Mouse (Mus musculus): ENCODE measurements around the gene Rab2b. TPM values are rescaled to one million over a fixed set of nuclear protein-coding genes. Genes with fewer than 3 reads are reported as not detected.

The Rab2b gene
- total RNA-seq (2023): 16.2 TPM

GRCm38 (mm10) chr14:52278932-52279746, at the start of gene Rab2b, which contains the start of gene Tox4:
TSS of gene Rab2b (minus strand) at chr14:52279545.
TSS of gene Tox4 (plus strand) at chr14:52279146.

DNA sequence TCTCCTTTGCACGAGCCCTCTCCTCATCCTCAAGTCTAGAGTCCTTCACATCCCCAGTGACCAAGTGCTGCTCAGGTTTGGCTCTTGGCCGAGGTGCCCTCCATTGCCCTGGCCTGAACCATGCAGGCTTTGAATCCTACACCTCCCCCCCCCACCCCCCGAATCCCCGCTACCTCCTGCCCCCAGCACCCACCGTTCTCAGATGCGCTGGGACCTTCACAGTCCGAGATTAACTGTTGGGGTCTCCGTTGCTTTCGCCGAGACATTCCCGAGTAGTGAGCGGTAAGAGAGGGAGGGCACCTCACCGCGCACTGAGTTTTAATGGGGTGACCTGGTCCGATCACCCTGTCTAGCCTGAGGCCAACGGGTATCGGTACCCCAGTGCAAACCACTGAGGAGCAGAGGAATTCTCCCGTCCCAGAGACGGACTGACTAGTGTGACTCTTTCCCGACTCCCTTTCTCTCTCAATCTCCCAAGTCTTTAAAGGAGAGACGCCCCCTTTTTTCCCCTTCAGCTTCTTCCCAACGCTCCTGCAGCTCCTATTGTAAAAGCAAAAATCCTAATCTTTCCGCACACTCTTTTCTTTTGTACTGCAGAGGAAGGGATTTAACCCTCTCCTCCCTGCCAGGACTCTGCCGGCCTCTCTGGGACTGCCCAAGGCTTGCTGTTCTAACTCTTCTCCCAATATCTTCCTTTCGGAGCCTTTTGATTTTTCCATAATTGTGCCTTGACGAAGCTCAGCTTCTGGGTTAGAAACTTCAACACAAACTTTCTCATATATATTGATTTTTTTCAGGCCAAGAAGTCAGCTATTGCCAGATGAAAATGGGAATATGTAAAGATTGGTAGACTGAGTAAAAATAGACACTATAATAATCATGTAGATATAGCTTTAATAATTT, 48.8 kb upstream of the Rab2b start, which contains the start of gene Sall2:
Gene Sall2, minus strand, starts transcription at position 853 of the 903 bp plus-strand sequence.

GRCm38 (mm10) chr14:52304644-52305271, 25.4 kb upstream of the Rab2b start, which contains the start of gene Mettl3:
TSS of gene Mettl3 (minus strand) at chr14:52305128.

DNA sequence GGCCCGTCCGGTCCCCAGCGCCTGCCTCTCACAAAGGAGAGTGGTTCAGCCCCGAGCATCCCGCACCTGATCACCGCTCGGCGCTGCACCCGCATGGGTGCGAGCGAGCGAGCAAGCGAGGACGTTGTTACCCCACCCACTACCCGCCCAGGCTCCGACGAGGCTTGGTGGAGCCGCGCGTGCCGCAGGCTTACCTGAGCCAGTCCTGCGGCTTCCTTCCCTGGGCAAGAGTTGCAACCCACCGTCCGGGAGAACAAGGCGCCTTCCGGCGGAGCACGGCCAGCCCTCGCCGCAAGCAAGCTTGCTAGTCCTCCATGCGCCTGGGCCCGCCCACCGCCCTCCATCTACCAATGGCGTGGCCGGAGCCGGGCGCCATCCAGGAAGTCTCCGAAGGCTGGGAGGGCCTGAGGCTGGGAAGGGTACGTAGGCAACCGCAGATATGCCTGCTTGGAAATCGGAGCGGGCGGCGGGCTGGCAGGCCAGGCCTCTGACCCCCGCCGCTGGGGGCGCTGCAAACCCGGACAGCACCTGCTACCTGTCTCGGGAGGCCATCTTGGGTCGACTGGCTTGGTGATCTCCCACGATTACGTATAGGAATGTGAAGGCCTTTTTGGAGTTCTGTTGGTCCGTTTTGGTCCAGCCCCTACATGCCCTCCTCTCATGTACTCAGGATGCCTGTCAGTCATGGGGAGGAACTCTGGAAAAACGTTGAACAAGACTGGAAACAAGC, 21.7 kb downstream of the Rab2b start, which contains the start of gene Chd8:
Gene Chd8, minus strand, starts transcription at position 297 of the 730 bp plus-strand sequence.

Other genes starting within 250 kb of the Rab2b start
- not detected for gene Olfr221, start 237.1 kb downstream of the Rab2b start, total RNA-seq (2023)
- gene Hnrnpc, start 175.5 kb downstream of the Rab2b start, total RNA-seq (2023): 508 TPM
- 16.8 TPM for gene Rpgrip1, start 168.8 kb downstream of the Rab2b start, total RNA-seq (2023)
- gene Supt16, start 82.1 kb downstream of the Rab2b start, total RNA-seq (2023): 67.1 TPM
- 241 TPM for gene Chd8, start 21.8 kb downstream of the Rab2b start, total RNA-seq (2023)
- gene Tox4, start 399 bp downstream of the Rab2b start, total RNA-seq (2023): 112 TPM
- gene Mettl3, start 25.6 kb upstream of the Rab2b start, total RNA-seq (2023): 67.4 TPM
- gene Sall2, start 49.2 kb upstream of the Rab2b start, total RNA-seq (2023): 3.6 TPM
- gene Olfr1513, start 76.9 kb upstream of the Rab2b start, total RNA-seq (2023): not detected
- gene Olfr1512, start 99.6 kb upstream of the Rab2b start, total RNA-seq (2023): not detected
- gene Olfr1511, start 117.8 kb upstream of the Rab2b start, total RNA-seq (2023): not detected
- not detected for gene Olfr1510, start 134.8 kb upstream of the Rab2b start, total RNA-seq (2023)
- not detected for gene Olfr1509, start 163.4 kb upstream of the Rab2b start, total RNA-seq (2023)
- gene Olfr1508, start 187.9 kb upstream of the Rab2b start, total RNA-seq (2023): not detected
- not detected for gene Olfr1507, start 216.2 kb upstream of the Rab2b start, total RNA-seq (2023)